Mouse (Mus musculus) liver, adult 2 months (tissue): ENCODE data around the gene Mib2. TPM values are rescaled to one million over a fixed set of nuclear protein-coding genes. Genes with fewer than 3 reads are reported as not detected.

ENCODE experiments used
- DNase-seq: peaks from one replicate; pipeline ENCODE4 v3.0.0-alpha.2; 2011; ENCODE audit warnings: low read depth, low spot score; ENCODE audit errors: extremely low read depth
- H3K27ac ChIP-seq: fragments of 200-500 bp; replicated peaks from 2 replicates; pipeline ENCODE4 v1.5.1; 2012; ENCODE audit warnings: low read depth, mild to moderate bottlenecking, control low read depth, inconsistent platforms, low read length; ENCODE audit not compliant: insufficient read depth
- H3K27me3 ChIP-seq: fragments of 200-500 bp; 2 replicates; pipeline ENCODE4 v1.6.1; 2012; ENCODE audit warnings: mild to moderate bottlenecking, moderate library complexity, low read length, inconsistent platforms; ENCODE audit not compliant: control insufficient read depth, insufficient read depth
- H3K36me3 ChIP-seq: fragments of 200-500 bp; 2 replicates; pipeline ENCODE4 v1.6.1; 2012; ENCODE audit warnings: low read length, inconsistent platforms; ENCODE audit not compliant: control insufficient read depth, insufficient read depth
- H3K4me1 ChIP-seq: fragments of 200-500 bp; 2 replicates; pipeline ENCODE4 v1.6.1; 2011; ENCODE audit warnings: low read length; ENCODE audit not compliant: control insufficient read depth, insufficient read depth
- H3K4me3 ChIP-seq: fragments of 200-500 bp; 2 replicates; pipeline ENCODE4 v1.5.1; 2011; ENCODE audit warnings: low read depth, mild to moderate bottlenecking, control low read depth, low read length, moderate library complexity; ENCODE audit not compliant: insufficient read depth
- H3K79me2 ChIP-seq: fragments of 200-500 bp; 2 replicates; pipeline ENCODE4 v1.6.1; 2012; ENCODE audit warnings: inconsistent platforms, mild to moderate bottlenecking, low read length, moderate library complexity; ENCODE audit not compliant: control insufficient read depth, insufficient read depth
- H3K9ac ChIP-seq: fragments of 200-500 bp; 2 replicates; pipeline ENCODE4 v1.6.1; 2012; ENCODE audit warnings: low read depth, mild to moderate bottlenecking, control low read depth, inconsistent platforms, low read length
- CTCF ChIP-seq: fragments of 200-500 bp; IDR thresholded peaks from 2 replicates; pipeline ENCODE4 v1.5.1; 2011; ENCODE audit warnings: low read depth, low read length, control low read depth
- POLR2A ChIP-seq: fragments of 200-500 bp; IDR thresholded peaks from 2 replicates; pipeline ENCODE4 v1.6.1; 2011; ENCODE audit warnings: low read length, control low read depth; ENCODE audit not compliant: insufficient read depth; ENCODE audit errors: extremely low read depth
- WGBS: fragments of 180-500 bp; shearing (Covaris S2); methylation state at CpG from one replicate; pipeline ENCODE4 v1.1.7; 2018; 5-methylcytosine and 5-hydroxymethylcytosine counted together
- polyA plus RNA-seq: library from polyadenylated mRNA; depleted of rRNA; stranded (reverse); fragments of >200 nt; gene quantifications from 2 replicates; pipeline ENCODE4 v1.2.3, GENCODE M21; 2012
- total RNA-seq: library from RNA; depleted of rRNA; stranded (reverse); fragments of >200 nt; gene quantifications from 2 replicates; pipeline ENCODE4 v1.2.3, GENCODE M21; 2014

Gene Mib2
- total and polyA plus RNA-seq, 2 experiments, result 16.4 to 35.8 TPM

GRCm38 (mm10) chr4:155658961-155659360, 10.0 kb downstream of the Mib2 start:
- H3K9ac ChIP-seq, result no peak overlapping the region
- H3K4me3 ChIP-seq, result no peak overlapping the region
- H3K4me1 ChIP-seq, result 0 out of 2 replicates have a peak, but pooled peaks cover 2% of the 10 kb centered on the region
- no peak overlapping the region for H3K27ac ChIP-seq
- TF ChIP-seq POLR2A, result no peak
- no peak for TF ChIP-seq CTCF
- DNase-seq, result no peak
- H3K79me2 ChIP-seq, result no peaks in the 10 kb centered on the region
- no peaks in the 10 kb centered on the region; the same call in 1 of the 2 replicates for H3K36me3 ChIP-seq
- 92% methylated on average over 10 of the region's 10 CpGs for WGBS
- H3K27me3 ChIP-seq, result no peaks in the 10 kb centered on the region

GRCm38 (mm10) chr4:155656214-155656751, 12.7 kb downstream of the Mib2 start:
- DNase-seq, result no peak
- no peaks in the 10 kb centered on the region for H3K79me2 ChIP-seq
- no peak overlapping the region for H3K4me3 ChIP-seq
- WGBS, result 94% methylated on average over 13 of the region's 13 CpGs
- H3K27ac ChIP-seq, result no peak overlapping the region
- no peak for TF ChIP-seq POLR2A
- no peak for TF ChIP-seq CTCF
- H3K36me3 ChIP-seq, result no peaks in the 10 kb centered on the region; the same call in 1 of the 2 replicates
- H3K4me1 ChIP-seq, result 0 out of 2 replicates have a peak, but pooled peaks cover 2% of the 10 kb centered on the region
- H3K27me3 ChIP-seq, result no peaks in the 10 kb centered on the region
- H3K9ac ChIP-seq, result no peak overlapping the region

- DNase-seq, result no peak
- Histone ChIP-seq H3K36me3 (peaks cover 7% of the 10 kb centered on the region; the same call in 1 of the 2 replicates), H3K4me1 (0 out of 2 replicates have a peak, but pooled peaks cover 2% of the 10 kb centered on the region), H3K9ac (peak overlapping the region; percentile 47; the same call in 1 of the 2 replicates), H3K27ac (no peak overlapping the region), H3K4me3 (peak overlapping the region; percentile 49), H3K27me3 (no peaks in the 10 kb centered on the region), H3K79me2 (no peaks in the 10 kb centered on the region)
- TF ChIP-seq POLR2A (no peak), CTCF (no peak)
- 32% methylated on average over 52 of the region's 52 CpGs for WGBS
These were observed 14.3 kb downstream of the Mib2 start for GRCm38 (mm10) chr4:155654456-155655298.

- H3K4me3 ChIP-seq, result no peak overlapping the region
- H3K27ac ChIP-seq, result no peak overlapping the region
- no peak overlapping the region for H3K9ac ChIP-seq
- H3K27me3 ChIP-seq, result no peaks in the 10 kb centered on the region
- 0 out of 2 replicates have a peak, but pooled peaks cover 2% of the 10 kb centered on the region for H3K4me1 ChIP-seq
- no peaks in the 10 kb centered on the region for H3K79me2 ChIP-seq
- no peak for DNase-seq
- TF ChIP-seq POLR2A, result no peak
- no peak for TF ChIP-seq CTCF
- H3K36me3 ChIP-seq, result peaks cover 10% of the 10 kb centered on the region
- WGBS, result 16% methylated on average over 6 of the region's 6 CpGs
These were observed 14.9 kb downstream of the Mib2 start for GRCm38 (mm10) chr4:155654183-155654455.

GRCm38 (mm10) chr4:155653451-155654182, 15.4 kb downstream of the Mib2 start:
- H3K9ac ChIP-seq, result peak overlapping the region; percentile 54
- H3K27ac ChIP-seq, result no peak overlapping the region
- 0 out of 2 replicates have a peak, but pooled peaks cover 2% of the 10 kb centered on the region for H3K4me1 ChIP-seq
- peak overlapping the region; percentile 37; the same call in 1 of the 2 replicates for H3K4me3 ChIP-seq
- WGBS, result 4% methylated on average over 31 of the region's 31 CpGs
- DNase-seq, result peak; percentile 23
- H3K79me2 ChIP-seq, result no peaks in the 10 kb centered on the region
- H3K27me3 ChIP-seq, result no peaks in the 10 kb centered on the region
- TF ChIP-seq CTCF (peak; percentile 10; the same call in 1 of the 2 replicates), POLR2A (no peak)
- H3K36me3 ChIP-seq, result peaks cover 15% of the 10 kb centered on the region
